Mouse (Mus musculus) midbrain, embryonic 10.5 days (tissue): ENCODE results near the gene Zbtb37. TPM values are rescaled to one million over a fixed set of nuclear protein-coding genes. Genes with fewer than 3 reads are reported as not detected.

Source experiments
- DNase-seq: peaks from one replicate; pipeline ENCODE4 v3.0.0-alpha.2; 2017; ENCODE audit warnings: low spot score
- H3K27ac ChIP-seq: fragments of 300-500 bp; sonication (generic); replicated peaks from 2 replicates; pipeline ENCODE4 v1.5.1; 2016; ENCODE audit warnings: mild to moderate bottlenecking
- H3K27me3 ChIP-seq: fragments of 300-500 bp; sonication (generic); 2 replicates; pipeline ENCODE4 v1.6.1; 2016; ENCODE audit warnings: low read depth, mild to moderate bottlenecking; ENCODE audit not compliant: poor library complexity, severe bottlenecking
- H3K36me3 ChIP-seq: fragments of 300-500 bp; sonication (generic); 2 replicates; pipeline ENCODE4 v1.6.1; 2016; ENCODE audit warnings: mild to moderate bottlenecking, moderate library complexity
- H3K4me1 ChIP-seq: fragments of 300-500 bp; sonication (generic); 2 replicates; pipeline ENCODE4 v1.6.1; 2016
- H3K4me3 ChIP-seq: fragments of 300-500 bp; sonication (generic); 2 replicates; pipeline ENCODE4 v1.5.1; 2016; ENCODE audit warnings: mild to moderate bottlenecking, moderate library complexity
- H3K9me3 ChIP-seq: fragments of 300-500 bp; sonication (generic); replicated peaks from 2 replicates; pipeline ENCODE4 v1.6.1; 2016; ENCODE audit warnings: mild to moderate bottlenecking
- WGBS: fragments of 180-500 bp; shearing (Covaris S2); methylation state at CpG from one replicate; pipeline ENCODE4 v1.1.7; 2016; 5-methylcytosine and 5-hydroxymethylcytosine counted together
- polyA plus RNA-seq: library from polyadenylated mRNA; unstranded; fragments of >200 nt; fragmentation: Nextera tagmentation; extraction: Ambion mirVana; gene quantifications from 2 replicates; pipeline ENCODE4 v1.2.1, GENCODE M21; 2016

The Zbtb37 gene
- polyA plus RNA-seq, 1 experiment from 2014 or later = 5.3 TPM

DNA sequence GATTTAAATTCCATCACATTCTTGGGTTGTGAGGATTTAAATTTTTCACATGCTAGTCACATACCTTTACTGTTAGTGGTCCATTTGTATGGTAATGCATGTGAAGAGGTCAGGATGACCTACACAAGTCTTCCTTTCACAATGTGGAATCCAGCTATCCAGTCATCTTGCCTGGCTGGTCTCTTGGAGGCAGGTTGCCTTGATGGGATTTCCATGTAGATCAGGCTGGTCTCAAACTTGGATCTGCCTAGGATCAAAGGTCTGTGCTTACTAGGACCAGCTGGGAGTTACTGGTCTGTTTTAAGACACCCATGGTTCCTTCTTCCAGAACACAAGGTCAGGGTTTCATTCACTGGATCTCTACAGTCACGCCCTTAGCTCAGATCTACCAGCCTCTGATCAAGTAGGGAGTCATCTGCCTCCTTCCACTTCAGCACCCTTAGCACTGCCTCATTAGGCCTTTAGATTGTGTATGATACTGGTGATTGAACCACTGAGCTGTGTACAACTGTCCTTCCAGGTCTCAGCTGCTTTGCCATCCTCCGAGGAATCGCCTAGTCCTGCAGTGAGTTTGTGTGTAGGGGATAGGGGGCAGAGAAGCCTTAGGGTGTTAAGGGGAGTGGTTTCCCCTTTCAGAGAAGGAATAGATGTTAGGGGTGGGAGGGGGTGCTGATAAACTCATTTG, 5.2 kb upstream of the Zbtb37 start:
- peak; percentile 65 for DNase-seq
- Histone ChIP-seq H3K4me3 (0 out of 2 replicates have a peak overlapping the region, but pooled peaks have one; percentile 11), H3K27me3 (no peaks in the 10 kb centered on the region), H3K4me1 (peaks cover 35% of the 10 kb centered on the region), H3K36me3 (peaks cover 94% of the 10 kb centered on the region), H3K27ac (peak overlapping the region; percentile 65), H3K9me3 (no peaks in the 10 kb centered on the region)
- 9% methylated on average over 3 of the region's 3 CpGs for WGBS

DNA sequence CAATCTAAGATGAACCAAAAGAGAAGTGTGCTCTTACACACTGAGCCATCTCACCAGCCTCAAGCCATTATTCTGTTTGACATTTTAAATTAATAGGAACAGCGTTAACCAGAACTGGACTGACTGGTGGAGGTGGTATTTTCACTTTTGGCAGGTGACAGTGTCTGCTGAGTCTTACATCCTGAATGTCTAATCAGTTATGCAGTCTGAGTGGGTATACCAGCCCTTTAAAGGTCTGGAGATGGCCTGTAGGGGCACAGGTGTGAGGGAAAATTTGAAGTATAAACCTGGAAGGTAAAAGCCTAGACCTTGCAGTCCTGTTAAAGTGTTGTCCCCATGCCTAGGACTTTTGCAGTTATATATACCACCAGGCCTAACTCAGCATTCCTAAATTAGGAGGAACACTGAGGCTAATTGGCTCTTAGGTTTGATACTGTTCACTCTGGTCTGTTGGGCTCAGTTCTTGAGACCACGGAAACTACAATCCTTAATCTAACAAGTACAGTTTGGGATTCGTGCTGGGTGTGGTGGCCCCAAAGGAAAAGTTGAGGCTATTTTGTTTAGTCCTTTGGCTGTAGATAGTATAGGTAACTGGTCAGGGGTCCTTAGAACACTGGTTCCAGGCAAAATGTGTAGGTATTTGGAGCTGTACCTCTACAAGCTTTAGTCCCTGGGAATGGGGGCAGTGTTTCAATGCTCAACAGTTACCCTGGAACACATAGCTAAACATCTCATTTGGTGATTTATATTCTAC, 4.5 kb upstream of the Zbtb37 start:
- peaks cover 86% of the 10 kb centered on the region for H3K36me3 ChIP-seq
- H3K9me3 ChIP-seq = no peaks in the 10 kb centered on the region
- DNase-seq = peak; percentile 43
- no peaks in the 10 kb centered on the region for H3K27me3 ChIP-seq
- WGBS = 7% methylated on average over 3 of the region's 3 CpGs
- no peak overlapping the region for H3K27ac ChIP-seq
- peaks cover 35% of the 10 kb centered on the region for H3K4me1 ChIP-seq
- H3K4me3 ChIP-seq = 0 out of 2 replicates have a peak overlapping the region, but pooled peaks have one; percentile 11

DNA sequence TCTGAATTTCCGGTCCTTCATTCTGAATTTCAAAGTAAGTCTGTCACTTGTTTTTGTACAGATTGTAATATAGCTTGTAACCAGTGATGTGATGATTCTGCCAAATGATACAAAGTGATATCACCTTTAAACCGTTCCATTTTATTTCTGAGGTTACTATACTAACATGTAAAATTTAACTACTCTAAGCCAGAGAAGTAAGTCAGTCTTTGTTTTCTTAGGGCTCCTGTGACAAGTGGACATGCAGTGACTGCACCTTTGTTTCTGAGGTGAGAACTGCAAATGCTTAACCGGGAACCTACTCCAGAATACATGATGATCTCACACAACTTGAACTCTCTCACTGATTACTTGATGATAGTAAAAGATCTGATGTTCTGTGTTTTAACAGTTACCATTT, 3.4 kb upstream of the Zbtb37 start:
- peaks cover 75% of the 10 kb centered on the region for H3K36me3 ChIP-seq
- DNase-seq = no peak
- peak overlapping the region; percentile 67 for H3K4me3 ChIP-seq
- no peaks in the 10 kb centered on the region for H3K9me3 ChIP-seq
- H3K27ac ChIP-seq = no peak overlapping the region
- H3K4me1 ChIP-seq = peaks cover 45% of the 10 kb centered on the region
- WGBS = 50% methylated on average over 3 of the region's 3 CpGs
- H3K27me3 ChIP-seq = no peaks in the 10 kb centered on the region

DNA sequence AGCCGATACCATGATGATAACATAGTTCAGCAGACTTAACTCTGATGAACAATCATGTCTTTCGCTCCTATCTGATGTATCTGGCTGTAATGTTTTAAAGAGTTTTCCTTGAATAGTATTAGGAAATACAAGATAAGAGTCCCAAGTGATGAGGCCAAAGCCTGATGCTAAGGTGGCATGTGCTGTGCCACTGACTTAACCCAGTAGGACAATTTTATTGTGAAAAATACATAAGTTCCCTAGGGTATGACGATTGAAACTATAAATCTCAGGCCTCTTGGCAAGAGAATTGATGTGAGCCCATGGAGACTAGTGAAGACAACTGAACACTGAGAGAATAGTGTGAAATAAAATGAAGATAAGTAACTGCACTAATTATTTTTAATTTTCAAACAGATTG, 3.0 kb upstream of the Zbtb37 start:
- Histone ChIP-seq H3K4me3 (peak overlapping the region; percentile 67), H3K4me1 (peaks cover 45% of the 10 kb centered on the region), H3K9me3 (no peaks in the 10 kb centered on the region), H3K36me3 (peaks cover 73% of the 10 kb centered on the region), H3K27ac (peak overlapping the region; percentile 97), H3K27me3 (no peaks in the 10 kb centered on the region)
- 37% methylated on average over 3 of the region's 3 CpGs for WGBS
- DNase-seq = no peak

DNA sequence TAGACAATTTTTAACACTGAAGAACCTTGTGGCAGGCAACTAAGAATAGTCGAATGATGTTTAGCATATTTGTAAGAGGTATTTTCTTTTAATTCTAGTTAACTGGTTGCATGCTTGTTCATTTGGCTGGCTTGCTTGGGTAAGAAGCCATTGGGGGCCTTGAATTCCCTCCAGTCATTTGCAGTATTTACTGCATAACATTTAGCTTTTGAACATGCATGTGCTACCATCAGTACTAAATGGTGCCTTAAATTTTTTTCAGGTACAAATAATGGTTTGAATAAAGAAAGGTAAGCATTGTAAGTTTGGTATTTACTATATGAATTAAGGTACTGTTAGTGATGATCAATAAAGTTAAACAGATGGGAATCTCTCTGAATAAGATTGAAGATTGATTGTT, 2.4 kb upstream of the Zbtb37 start:
- 0% methylated on average over 1 of the region's 1 CpGs for WGBS
- peaks cover 73% of the 10 kb centered on the region for H3K36me3 ChIP-seq
- DNase-seq = no peak

DNA sequence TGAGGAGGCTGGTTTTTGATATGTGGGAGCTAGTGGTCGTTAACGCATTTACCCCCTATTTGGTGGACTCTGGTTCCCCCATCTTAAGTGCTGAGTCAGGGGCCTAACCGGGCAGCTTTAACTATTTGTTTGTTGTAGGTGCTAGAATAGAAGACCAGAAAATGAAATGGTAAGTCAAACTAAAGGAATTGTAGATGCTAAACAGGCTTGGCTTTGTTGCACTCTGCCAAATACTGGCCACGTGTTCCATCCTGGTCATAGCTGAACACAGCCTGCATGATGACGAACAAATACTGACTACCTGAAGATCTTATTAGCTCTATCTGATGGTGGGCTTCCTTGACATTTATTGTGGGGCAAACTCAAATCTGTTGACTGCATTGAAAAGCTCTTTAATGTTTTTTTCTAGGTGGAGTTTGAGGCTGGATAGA, 1.8 kb upstream of the Zbtb37 start:
- no peaks in the 10 kb centered on the region for H3K9me3 ChIP-seq
- H3K36me3 ChIP-seq = peaks cover 73% of the 10 kb centered on the region
- H3K4me1 ChIP-seq = peaks cover 45% of the 10 kb centered on the region

More for the DNA sequence above, 2.4 kb upstream of the Zbtb37 start:
- peak overlapping the region; percentile 97 for H3K27ac ChIP-seq
- no peaks in the 10 kb centered on the region for H3K27me3 ChIP-seq
- peaks cover 45% of the 10 kb centered on the region for H3K4me1 ChIP-seq
- H3K9me3 ChIP-seq = no peaks in the 10 kb centered on the region
- H3K4me3 ChIP-seq = peak overlapping the region; percentile 67

DNA sequence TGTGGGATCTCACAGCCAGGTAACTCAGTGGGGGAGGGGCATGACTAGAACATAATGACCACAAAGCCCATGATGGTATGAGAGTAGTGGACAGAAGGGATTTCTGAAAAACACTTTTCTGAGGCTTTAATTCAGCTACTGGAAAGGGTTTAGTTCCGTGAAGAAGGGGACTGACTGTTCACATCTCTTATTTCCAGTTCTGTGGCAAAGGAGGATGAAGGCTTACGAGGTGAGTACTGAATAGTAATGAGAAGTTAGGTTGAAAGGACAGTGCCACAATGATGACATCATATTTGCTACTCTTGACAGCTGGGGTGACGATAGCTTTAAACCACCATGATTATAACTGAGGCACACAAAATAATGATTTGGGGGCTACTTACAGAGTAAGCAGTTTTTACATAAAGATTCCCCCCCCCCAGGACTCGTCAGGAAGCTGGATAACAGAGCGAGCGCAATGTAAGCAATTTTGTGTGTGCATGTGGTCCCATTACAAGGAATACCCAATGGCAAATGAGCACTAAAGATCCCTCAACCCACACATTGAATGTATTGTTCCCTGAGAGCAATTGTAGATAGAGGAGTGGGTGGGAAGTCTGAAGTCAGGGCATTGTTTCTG, 1.2 kb upstream of the Zbtb37 start:
- H3K36me3 ChIP-seq = peaks cover 73% of the 10 kb centered on the region
- peak overlapping the region; percentile 97 for H3K27ac ChIP-seq
- WGBS = 0% methylated on average over 6 of the region's 6 CpGs
- DNase-seq = peak; percentile 36
- peak overlapping the region; percentile 67 for H3K4me3 ChIP-seq
- peaks cover 45% of the 10 kb centered on the region for H3K4me1 ChIP-seq
- H3K9me3 ChIP-seq = no peaks in the 10 kb centered on the region
- H3K27me3 ChIP-seq = no peaks in the 10 kb centered on the region

More for the DNA sequence above, 1.8 kb upstream of the Zbtb37 start:
- no peaks in the 10 kb centered on the region for H3K27me3 ChIP-seq
- peak overlapping the region; percentile 97 for H3K27ac ChIP-seq
- WGBS = under 1% methylated on average over 5 of the region's 5 CpGs
- DNase-seq = peak; percentile 34
- H3K4me3 ChIP-seq = peak overlapping the region; percentile 67

DNA sequence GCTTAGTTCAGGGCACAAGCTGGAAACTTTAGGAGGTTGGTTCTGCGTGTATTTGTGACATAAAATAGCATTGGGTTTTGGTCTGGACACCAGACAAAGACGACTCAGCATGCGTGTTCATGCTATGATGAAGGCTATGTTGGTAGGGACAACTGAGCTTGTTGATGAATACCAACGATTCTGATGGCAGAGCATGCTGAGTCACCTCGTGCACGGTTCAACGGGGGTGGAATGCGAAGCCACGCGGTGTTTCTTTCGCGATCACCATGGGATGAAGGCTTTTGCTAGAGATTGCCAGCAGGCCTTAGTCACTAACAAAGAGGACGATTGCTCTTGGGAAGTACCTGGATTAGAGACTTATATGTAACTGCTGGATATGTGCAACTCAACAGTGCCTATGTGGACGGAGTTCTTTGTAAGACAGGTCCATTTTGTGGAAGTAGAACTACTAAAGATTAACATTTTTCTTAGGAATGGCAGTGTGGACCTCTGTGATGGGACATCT, 684 bp upstream of the Zbtb37 start:
- H3K27me3 ChIP-seq = no peaks in the 10 kb centered on the region
- peaks cover 74% of the 10 kb centered on the region for H3K36me3 ChIP-seq

DNA sequence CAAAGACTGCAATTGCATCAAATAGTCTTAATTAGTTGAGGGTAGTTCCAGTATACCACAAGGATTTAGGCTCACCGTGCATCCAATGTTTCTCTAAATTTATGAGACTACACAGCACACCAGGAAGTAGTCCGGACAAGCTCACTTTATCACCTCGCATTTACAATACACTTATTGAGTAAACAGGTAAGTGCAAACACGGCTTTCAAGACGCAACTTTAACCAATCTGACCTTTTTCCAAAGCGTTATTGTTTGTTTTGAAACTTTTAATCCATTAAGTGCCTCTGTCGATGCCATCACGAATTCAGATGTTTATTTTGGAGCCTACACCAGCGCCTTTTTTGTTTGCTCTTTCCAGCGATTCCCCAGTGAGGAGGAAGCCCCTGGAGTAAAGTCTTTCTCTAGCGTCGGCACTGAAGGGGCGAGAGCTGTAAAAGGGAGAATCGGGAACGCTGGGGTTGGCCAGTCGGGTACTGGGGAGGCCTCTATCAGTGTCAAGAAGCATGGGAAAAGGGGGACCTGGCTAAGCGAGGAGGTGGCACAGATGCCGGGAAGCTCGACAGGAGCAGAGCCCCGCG, 704 bp downstream of the Zbtb37 start:
- no peaks in the 10 kb centered on the region for H3K9me3 ChIP-seq
- peaks cover 75% of the 10 kb centered on the region for H3K36me3 ChIP-seq
- peak overlapping the region; percentile 67 for H3K4me3 ChIP-seq
- peaks cover 33% of the 10 kb centered on the region for H3K4me1 ChIP-seq
- peak overlapping the region; percentile 97 for H3K27ac ChIP-seq
- no peak for DNase-seq
- 3% methylated on average over 21 of the region's 21 CpGs for WGBS
- H3K27me3 ChIP-seq = no peaks in the 10 kb centered on the region

More for the DNA sequence above, 684 bp upstream of the Zbtb37 start:
- no peak for DNase-seq
- WGBS = 0% methylated on average over 14 of the region's 14 CpGs
- Histone ChIP-seq H3K4me1 (peaks cover 45% of the 10 kb centered on the region), H3K9me3 (no peaks in the 10 kb centered on the region), H3K27ac (peak overlapping the region; percentile 97), H3K4me3 (peak overlapping the region; percentile 67)

DNA sequence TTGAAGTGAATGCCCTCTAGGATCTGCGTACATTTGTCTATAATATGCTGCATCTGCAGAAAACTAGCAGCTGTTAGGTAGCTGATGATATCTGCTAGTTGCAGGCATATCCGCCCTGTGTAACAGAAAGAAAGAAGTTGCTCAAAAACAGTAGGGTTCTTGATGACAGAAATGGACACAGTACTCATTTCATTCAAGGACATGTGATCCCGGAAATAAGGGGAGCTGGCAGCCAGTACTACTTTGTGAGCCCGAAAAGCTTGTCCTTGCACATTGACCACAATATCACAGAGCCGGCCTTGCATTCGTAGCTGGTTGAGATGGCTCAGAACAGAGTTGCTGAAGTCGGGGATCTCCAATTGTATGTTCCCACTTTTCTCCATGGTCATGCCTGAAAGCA, 2.3 kb downstream of the Zbtb37 start:
- WGBS = 88% methylated on average over 7 of the region's 7 CpGs
- Histone ChIP-seq H3K9me3 (no peaks in the 10 kb centered on the region), H3K27ac (no peak overlapping the region), H3K27me3 (no peaks in the 10 kb centered on the region), H3K36me3 (peaks cover 64% of the 10 kb centered on the region), H3K4me1 (peaks cover 21% of the 10 kb centered on the region), H3K4me3 (no peak overlapping the region)
- DNase-seq = no peak

DNA sequence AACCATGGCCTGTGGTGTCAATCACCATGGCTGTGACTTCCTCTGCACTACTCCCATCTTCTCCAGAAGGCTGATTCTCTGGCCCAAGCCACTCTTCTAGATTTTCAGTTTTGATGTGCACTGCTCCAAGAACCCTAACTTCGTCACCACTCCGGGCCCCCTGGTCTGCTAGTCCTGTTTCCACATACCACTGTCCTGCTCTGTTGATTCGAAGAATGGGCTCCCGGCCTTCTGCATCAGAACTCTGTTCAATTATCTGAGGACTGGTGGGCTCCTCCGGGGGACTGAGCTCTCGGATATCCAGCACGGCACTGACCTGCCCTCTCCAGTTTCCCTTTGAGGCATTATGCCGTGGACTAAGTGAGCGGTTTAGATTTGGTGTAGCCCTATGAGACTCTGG, 2.8 kb downstream of the Zbtb37 start:
- WGBS = 92% methylated on average over 9 of the region's 9 CpGs
- Histone ChIP-seq H3K36me3 (peaks cover 64% of the 10 kb centered on the region), H3K4me1 (peaks cover 16% of the 10 kb centered on the region)

DNA sequence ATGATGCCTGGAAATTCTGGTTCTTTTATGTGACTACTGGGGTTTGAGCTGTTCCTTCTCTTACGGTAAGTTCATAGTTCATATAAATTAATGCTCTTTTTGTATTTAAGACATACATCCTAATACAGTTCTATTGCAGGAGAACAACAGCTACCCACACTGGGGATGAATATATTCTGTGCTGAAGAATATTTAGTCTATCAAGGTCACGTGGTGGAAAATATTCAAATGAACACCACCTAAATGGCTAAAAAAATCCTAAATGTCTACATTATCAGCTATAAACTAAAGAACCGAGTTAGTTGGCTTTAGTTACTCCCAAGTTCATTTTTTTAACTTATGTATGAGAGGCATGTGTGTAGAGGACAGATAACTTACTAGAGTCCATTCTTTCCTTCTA, 4.6 kb downstream of the Zbtb37 start:
- no peak overlapping the region for H3K27ac ChIP-seq
- peaks cover 58% of the 10 kb centered on the region for H3K36me3 ChIP-seq
- no peak overlapping the region for H3K4me3 ChIP-seq
- DNase-seq = no peak
- WGBS = 94% methylated on average over 3 of the region's 3 CpGs
- H3K27me3 ChIP-seq = no peaks in the 10 kb centered on the region
- H3K4me1 ChIP-seq = peaks cover 10% of the 10 kb centered on the region
- no peaks in the 10 kb centered on the region for H3K9me3 ChIP-seq

More for the DNA sequence above, 2.8 kb downstream of the Zbtb37 start:
- DNase-seq = no peak
- H3K27me3 ChIP-seq = no peaks in the 10 kb centered on the region
- no peaks in the 10 kb centered on the region for H3K9me3 ChIP-seq
- no peak overlapping the region for H3K27ac ChIP-seq
- no peak overlapping the region for H3K4me3 ChIP-seq
